Mouse (Mus musculus): ENCODE measurements at regions not wholly inside any gene's neighbourhood (a gene's known extent, or its start where the extent isn't known, plus 50 kb on each side); places are given as distances from the start of the nearest gene placed in this dataset.

DNA sequence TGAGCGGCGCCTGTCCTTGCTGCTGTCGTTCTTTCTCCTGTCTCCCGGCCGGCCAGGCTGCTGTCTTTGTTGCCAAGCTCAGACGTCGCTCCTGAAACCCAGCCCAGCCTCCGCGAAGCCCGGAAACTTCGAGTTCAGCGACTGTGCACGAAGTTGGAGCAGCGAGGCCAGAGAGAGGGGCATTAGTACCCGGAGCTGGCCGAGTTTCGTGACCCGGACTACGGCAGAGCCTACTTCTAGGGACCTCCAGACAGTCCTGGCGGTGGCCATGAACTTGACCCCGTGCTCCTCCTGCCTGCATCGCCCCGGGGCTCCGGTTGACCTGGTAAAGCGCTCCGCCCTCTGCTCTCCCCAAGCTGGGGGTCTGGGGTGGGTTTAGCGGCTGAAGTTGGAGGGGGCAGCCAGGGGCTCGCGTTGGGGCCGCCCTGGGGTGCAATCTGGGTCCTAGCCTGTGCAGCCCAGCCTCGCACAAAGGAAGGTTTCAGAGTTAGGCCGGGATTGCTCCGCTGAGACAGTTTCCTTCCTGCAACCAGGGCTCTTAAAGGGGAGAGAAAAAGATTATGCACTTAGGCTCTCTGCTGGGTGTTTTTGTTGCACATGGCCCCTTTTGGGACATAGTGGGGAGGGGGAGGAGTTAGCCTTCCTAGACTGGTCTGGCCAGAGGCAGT is 63.8 kb upstream of the Wnt7b start:
- TF ChIP-seq POLR2A (IDR thresholded peaks at IDR 0.05; ENCODE audit: borderline replicate concordance, extremely low read depth, low read depth, low read length) = peak; percentile 68; the same call in 1 of the 2 replicates
- TF ChIP-seq CTCF (IDR thresholded peaks at IDR 0.05; ENCODE audit: insufficient read depth, low read length) = no peak
